4 mouse cellular contexts compared by ENCODE assay signal in the genomic region with DNA sequence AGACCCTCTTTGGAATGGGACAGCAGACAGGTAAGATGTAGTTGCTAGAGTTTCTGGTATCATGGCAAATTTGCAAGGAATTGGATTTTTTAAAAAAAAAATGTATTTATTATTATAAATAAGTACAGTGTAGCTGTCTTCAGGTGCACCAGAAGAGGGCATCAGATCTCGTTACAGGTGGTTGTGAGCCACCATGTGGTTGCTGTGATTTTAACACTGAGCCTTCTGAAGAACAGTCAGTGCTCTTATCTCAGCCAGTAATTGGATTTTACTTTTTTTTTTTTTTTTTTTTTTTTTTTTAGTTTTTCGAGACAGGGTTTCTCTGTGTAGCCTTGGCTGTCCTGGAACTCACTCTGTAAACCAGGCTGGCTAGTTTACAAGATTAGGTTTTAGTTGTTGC. TPM values are rescaled to one million over a fixed set of nuclear protein-coding genes. Genes with fewer than 3 reads are reported as not detected.
"Had no signal": no experiment of that assay in that cellular context is flagged by ENCODE, and none has a peak within 500 bp of the region (broad histone marks: within the 10 kb centered on the region; RNA-seq: fewer than 3 reads in every experiment).

No protein-coding gene starts in this region.

RNA-seq across cellular contexts. Expression of gene Akr1c14, which starts 9.4 kb away (rescaled TPM):
- total RNA-seq: common myeloid progenitor, adult 5-6 weeks; granulocyte monocyte progenitor cell, adult 5-6 weeks had no signal
- polyA plus RNA-seq: erythroblast, embryonic 14.5 days; forebrain, embryonic 11.5 days had no signal
